Mouse (Mus musculus) cerebellum, adult 2 months (tissue): ENCODE measurements around the gene Pde6d. TPM values are rescaled to one million over a fixed set of nuclear protein-coding genes. Genes with fewer than 3 reads are reported as not detected.
"Not testable (repeated sequence)": the region's sequence is repeated elsewhere in the genome, so short reads cannot be mapped to it uniquely, and the experiment has no call there.

ENCODE experiments used
- DNase-seq, 2 experiments: peaks; one replicate each; pipeline ENCODE4 v3.0.0; 2021
- H3K27ac ChIP-seq: fragments of 200-500 bp; 2 replicates; pipeline ENCODE4 v1.5.1; 2012; ENCODE audit warnings: low read length, control low read depth, inconsistent platforms; ENCODE audit not compliant: insufficient read depth
- H3K27me3 ChIP-seq: fragments of 200-500 bp; 2 replicates; pipeline ENCODE4 v1.6.1; 2012; ENCODE audit warnings: inconsistent platforms, mild to moderate bottlenecking, low read length, moderate library complexity; ENCODE audit not compliant: control insufficient read depth, insufficient read depth
- H3K4me1 ChIP-seq: fragments of 200-500 bp; 2 replicates; pipeline ENCODE4 v1.6.1; 2011; ENCODE audit warnings: low read length; ENCODE audit not compliant: control insufficient read depth, insufficient read depth
- H3K4me3 ChIP-seq: fragments of 200-500 bp; replicated peaks from 2 replicates; pipeline ENCODE3; 2011; ENCODE audit warnings: mild to moderate bottlenecking, low read depth, low read length, control low read depth; ENCODE audit not compliant: insufficient read depth
- CTCF ChIP-seq: fragments of 200-500 bp; IDR thresholded peaks from 2 replicates; pipeline ENCODE4 v1.5.1; 2011; ENCODE audit warnings: low read depth, mild to moderate bottlenecking, control low read depth, low read length, moderate library complexity, borderline replicate concordance; ENCODE audit not compliant: insufficient read depth
- POLR2A ChIP-seq: fragments of 200-500 bp; IDR thresholded peaks from 2 replicates; pipeline ENCODE4 v1.6.1; 2011; ENCODE audit warnings: low read length, control low read depth, borderline replicate concordance; ENCODE audit not compliant: insufficient read depth
- WGBS: fragments of 180-500 bp; shearing (Covaris S2); methylation state at CpG from one replicate; pipeline ENCODE4 v1.1.7; 2018; 5-methylcytosine and 5-hydroxymethylcytosine counted together
- polyA plus RNA-seq: library from polyadenylated mRNA; depleted of rRNA; stranded (reverse); fragments of >200 nt; gene quantifications from 2 replicates; pipeline ENCODE4 v1.2.3, GENCODE M21; 2012

Gene Pde6d
- polyA plus RNA-seq, 1 experiment, result 87.1 TPM

GRCm38 (mm10) chr1:86559232-86559631 is 23.2 kb downstream of the Pde6d start:
- H3K27me3 ChIP-seq, result no peaks in the 10 kb centered on the region
- 91% methylated on average over 3 of the region's 3 CpGs for WGBS
- no peaks in the 10 kb centered on the region; the same call in 1 of the 2 replicates for H3K4me1 ChIP-seq
- H3K4me3 ChIP-seq, result no peak overlapping the region
- H3K27ac ChIP-seq, result no peak overlapping the region
- DNase-seq, result no peak
- TF ChIP-seq CTCF (no peak), POLR2A (no peak)

DNA sequence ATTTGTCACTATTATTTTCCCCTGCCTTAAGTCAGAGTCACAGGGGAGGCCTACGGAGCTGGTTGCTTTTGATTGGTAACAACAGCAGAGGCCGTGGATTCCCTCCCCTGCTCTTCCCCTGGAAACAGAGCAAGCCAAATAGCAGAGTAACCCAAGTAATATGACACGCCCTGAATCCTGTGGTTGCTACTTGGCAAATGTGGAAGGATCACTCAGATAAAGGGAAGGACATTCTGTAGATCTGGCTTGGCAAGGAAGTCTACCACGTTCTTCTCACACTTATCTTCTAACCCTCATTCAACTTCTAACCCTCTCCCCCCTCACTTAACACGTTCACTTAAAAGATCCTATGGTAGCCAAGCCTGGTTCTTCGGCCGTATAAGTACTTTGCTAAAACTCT is 24.6 kb downstream of the Pde6d start:
- Histone ChIP-seq H3K4me1 (no peaks in the 10 kb centered on the region), H3K4me3 (no peak overlapping the region), H3K27ac (no peak overlapping the region), H3K27me3 (no peaks in the 10 kb centered on the region)
- no peak for DNase-seq
- TF ChIP-seq POLR2A (no peak), CTCF (no peak)
- 73% methylated on average over 7 of the region's 7 CpGs for WGBS

- H3K27me3 ChIP-seq, result no peaks in the 10 kb centered on the region
- H3K27ac ChIP-seq, result no peak overlapping the region
- no peaks in the 10 kb centered on the region for H3K4me1 ChIP-seq
- H3K4me3 ChIP-seq, result no peak overlapping the region
- TF ChIP-seq CTCF (no peak), POLR2A (no peak)
- no peak for DNase-seq
- WGBS, result 84% methylated on average over 3 of the region's 3 CpGs
Measured at GRCm38 (mm10) chr1:86555665-86556064, 26.8 kb downstream of the Pde6d start.

GRCm38 (mm10) chr1:86551877-86552276 is 30.6 kb downstream of the Pde6d start:
- 80% methylated on average over 2 of the region's 2 CpGs for WGBS
- no peak for TF ChIP-seq POLR2A
- TF ChIP-seq CTCF, result no peak

DNA sequence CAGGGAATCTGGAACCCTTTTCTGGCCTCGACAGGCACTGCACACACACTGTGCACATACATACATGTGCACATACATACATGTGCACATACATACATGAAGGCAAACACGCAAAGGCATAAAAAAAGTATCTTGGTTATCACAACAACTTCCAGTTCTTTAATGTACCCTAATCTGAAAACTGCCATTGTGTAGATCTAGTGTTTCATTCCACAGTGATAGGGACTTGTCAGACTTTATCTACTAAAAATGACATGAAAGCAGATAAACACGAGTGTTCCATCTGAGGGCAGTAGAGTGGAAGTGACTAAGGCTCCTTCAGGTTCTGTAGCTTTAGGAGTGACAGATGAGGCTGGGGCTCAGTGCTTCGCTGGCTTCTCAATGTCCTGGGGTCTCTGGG is 31.1 kb downstream of the Pde6d start:
- no peak for DNase-seq
- Histone ChIP-seq H3K4me3 (no peak overlapping the region), H3K27ac (no peak overlapping the region), H3K27me3 (no peaks in the 10 kb centered on the region), H3K4me1 (no peaks in the 10 kb centered on the region)
- WGBS, result 82% methylated on average over 4 of the region's 4 CpGs
- no peak for TF ChIP-seq CTCF
- no peak for TF ChIP-seq POLR2A

More at GRCm38 (mm10) chr1:86551877-86552276, 30.6 kb downstream of the Pde6d start:
- H3K4me1 ChIP-seq, result no peaks in the 10 kb centered on the region
- H3K4me3 ChIP-seq, result no peak overlapping the region
- H3K27me3 ChIP-seq, result no peaks in the 10 kb centered on the region
- DNase-seq, result no peak
- H3K27ac ChIP-seq, result no peak overlapping the region

GRCm38 (mm10) chr1:86546797-86547196 is 35.6 kb downstream of the Pde6d start:
- H3K27me3 ChIP-seq, result no peaks in the 10 kb centered on the region
- H3K27ac ChIP-seq, result no peak overlapping the region
- no peaks in the 10 kb centered on the region for H3K4me1 ChIP-seq
- no peak overlapping the region for H3K4me3 ChIP-seq
- TF ChIP-seq POLR2A (no peak), CTCF (no peak)
- DNase-seq, result no peak
- 29% methylated on average over 3 of the region's 3 CpGs for WGBS

DNA sequence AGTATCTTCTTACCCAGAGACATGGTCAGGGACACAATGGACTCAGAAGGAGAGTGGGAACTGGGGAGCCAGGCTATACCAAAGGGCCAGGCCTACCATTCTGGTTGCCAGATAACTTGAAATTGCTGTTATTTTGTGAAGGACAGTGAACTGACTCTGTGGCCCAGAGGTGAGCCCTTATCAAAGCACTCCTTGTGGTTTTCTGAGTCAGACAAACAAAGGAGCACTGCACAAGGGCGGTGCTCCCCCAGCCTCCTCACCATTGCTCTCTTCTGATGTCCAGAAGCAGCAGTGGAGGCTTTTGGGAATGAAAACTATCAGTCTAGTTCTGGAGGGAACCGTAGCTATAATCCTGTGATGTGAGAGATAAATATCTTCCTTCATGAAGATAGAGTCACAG is 39.8 kb downstream of the Pde6d start:
- 90% methylated on average over 2 of the region's 2 CpGs for WGBS
- Histone ChIP-seq H3K27ac (no peak overlapping the region), H3K4me3 (no peak overlapping the region), H3K4me1 (no peaks in the 10 kb centered on the region), H3K27me3 (no peaks in the 10 kb centered on the region)
- no peak for DNase-seq
- TF ChIP-seq POLR2A (no peak), CTCF (no peak)

- H3K4me1 ChIP-seq, H3K27ac ChIP-seq, DNase-seq, H3K4me3 ChIP-seq, H3K27me3 ChIP-seq: not testable (repeated sequence)
- WGBS, result 92% methylated on average over 12 of the region's 12 CpGs
Measured at GRCm38 (mm10) chr1:86539583-86539982, 42.8 kb downstream of the Pde6d start.

- TF ChIP-seq CTCF (peak; percentile 18; the same call in 1 of the 2 replicates), POLR2A (no peak)
- H3K4me3 ChIP-seq, result no peak overlapping the region
- H3K27me3 ChIP-seq, result no peaks in the 10 kb centered on the region
- no peaks in the 10 kb centered on the region for H3K4me1 ChIP-seq
- WGBS, result 73% methylated on average over 3 of the region's 3 CpGs
- DNase-seq, result peak in 1 of 2 experiments; percentile 15
- H3K27ac ChIP-seq, result no peak overlapping the region
Measured at GRCm38 (mm10) chr1:86538383-86538782, 44.0 kb downstream of the Pde6d start.
